Mouse (Mus musculus) C2C12 (cell line): ENCODE results near the gene Auts2.

Experiments
- CEBPB ChIP-seq: IDR thresholded peaks from one replicate; pipeline ENCODE4 v1.6.1; 2011; ENCODE audit warnings: low read depth, mild to moderate bottlenecking, control low read depth, moderate library complexity
- CTCF ChIP-seq: IDR thresholded peaks from one replicate; pipeline ENCODE4 v1.5.1; 2011; ENCODE audit not compliant: control insufficient read depth, insufficient read depth, insufficient read length
- FOSL1 ChIP-seq: IDR thresholded peaks from one replicate; pipeline ENCODE4 v1.8.0; 2011; ENCODE audit warnings: mild to moderate bottlenecking, low read length; ENCODE audit not compliant: poor library complexity, insufficient read depth, severe bottlenecking
- MAX ChIP-seq: IDR thresholded peaks from one replicate; pipeline ENCODE4 v1.6.1; 2011; ENCODE audit warnings: mild to moderate bottlenecking, control low read depth
- USF1 ChIP-seq: IDR thresholded peaks from one replicate; pipeline ENCODE4 v1.6.1; 2011; ENCODE audit warnings: low read depth, mild to moderate bottlenecking, control low read depth, moderate library complexity

GRCm38 (mm10) chr5:132324246-132324883, 218.8 kb downstream of the Auts2 start:
- TF ChIP-seq CTCF = no peak
- no peak for TF ChIP-seq USF1
- no peak for TF ChIP-seq FOSL1
- TF ChIP-seq CEBPB = no peak
- no peak for TF ChIP-seq MAX
